Mouse (Mus musculus) lung, postnatal 4 days (tissue): ENCODE results near the gene Hand1.

Experiments
- DNase-seq, 2 experiments: peaks; one replicate each; pipeline ENCODE4 v3.0.0; 2021

The Hand1 gene

DNA sequence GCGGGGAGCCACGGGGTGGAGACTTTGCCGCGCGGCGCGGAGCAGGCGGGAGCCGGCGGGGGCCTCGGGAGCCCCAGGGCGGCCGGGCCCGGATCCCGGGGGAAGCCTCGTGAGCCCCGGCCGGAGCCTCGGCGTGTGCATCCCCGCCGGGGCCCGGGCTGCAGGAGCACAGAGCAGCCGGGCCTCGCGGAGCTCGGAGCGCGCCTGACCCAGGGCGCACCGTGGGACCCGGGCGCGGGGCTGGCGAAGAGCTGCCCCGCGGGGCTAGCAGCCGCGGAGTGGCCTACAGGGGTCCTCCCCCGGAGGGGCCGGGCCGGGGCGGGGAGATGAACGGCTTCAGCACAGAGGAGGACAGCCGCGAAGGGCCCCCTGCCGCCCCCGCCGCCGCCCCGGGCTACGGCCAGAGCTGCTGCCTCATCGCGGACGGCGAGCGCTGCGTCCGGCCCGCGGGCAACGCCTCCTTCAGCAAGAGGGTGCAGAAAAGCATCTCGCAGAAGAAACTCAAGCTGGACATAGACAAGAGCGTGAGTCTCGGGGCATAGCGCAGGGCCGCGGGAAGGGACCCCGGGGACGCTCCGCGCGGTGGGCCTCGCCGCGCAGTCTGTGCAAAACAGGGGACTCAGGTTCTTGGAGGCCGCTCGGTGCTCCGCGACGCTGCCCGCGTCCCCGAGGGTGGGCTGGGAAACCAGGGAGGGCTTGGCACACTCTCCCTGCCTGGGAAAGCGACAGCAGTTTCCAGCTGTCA, 30.7 kb downstream of the Hand1 start:
- DNase-seq, result peak; percentile 75 to 83

- peak; percentile 98 for DNase-seq
These were observed 31.4 kb downstream of the Hand1 start, which contains the start of gene Sap30l for GRCm38 (mm10) chr11:57800971-57801765. Gene Sap30l, plus strand, starts transcription at chr11:57801637.

- peak in 1 of 2 experiments; percentile 40 for DNase-seq
These were observed 32.2 kb downstream of the Hand1 start for GRCm38 (mm10) chr11:57800266-57800951.

DNA sequence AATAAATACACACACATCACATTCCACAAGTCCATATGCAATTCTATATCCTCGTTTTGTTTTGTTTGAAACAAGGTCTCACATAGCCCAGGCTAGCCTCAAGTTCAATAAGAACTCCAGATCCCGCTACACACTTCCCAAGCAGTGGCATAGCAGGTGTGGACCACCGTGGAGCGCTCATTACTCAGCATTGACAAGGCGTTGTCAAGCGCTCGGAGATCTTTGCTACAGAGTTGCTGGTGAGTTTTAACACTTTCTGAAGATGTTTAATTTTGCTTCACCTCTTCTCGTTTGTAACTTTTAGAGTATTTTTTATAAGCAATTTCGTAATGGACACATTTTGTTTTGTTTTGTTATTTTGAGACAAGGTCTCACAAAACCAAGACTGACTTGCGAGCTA, 33.2 kb downstream of the Hand1 start:
- DNase-seq, result no peak

GRCm38 (mm10) chr11:57797828-57798227, 34.8 kb downstream of the Hand1 start:
- DNase-seq, result no peak

DNA sequence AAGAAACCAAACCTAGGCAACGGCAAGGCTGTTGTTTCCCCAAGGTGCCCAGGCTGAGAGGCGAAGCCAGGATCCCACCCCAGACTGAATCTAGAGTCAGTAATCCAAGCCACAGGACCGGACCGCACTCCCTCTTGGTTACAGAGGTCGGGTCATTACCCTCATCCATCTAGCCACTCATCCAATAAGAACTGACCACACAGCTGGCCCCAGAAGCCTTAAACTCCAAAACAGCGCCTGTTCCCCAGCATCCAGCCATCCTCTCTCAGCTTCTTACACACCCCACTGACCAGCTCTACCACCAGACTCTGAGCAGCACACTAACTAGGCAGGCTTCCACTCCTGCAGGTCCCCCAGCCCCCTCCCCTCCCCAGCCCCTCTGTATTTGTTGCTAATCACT, 37.5 kb downstream of the Hand1 start:
- DNase-seq, result no peak

- no peak for DNase-seq
These were observed 41.6 kb downstream of the Hand1 start for GRCm38 (mm10) chr11:57790866-57791535.

- DNase-seq, result peak in 1 of 2 experiments; percentile 43
These were observed 44.7 kb downstream of the Hand1 start for GRCm38 (mm10) chr11:57787913-57788312.

GRCm38 (mm10) chr11:57786616-57787418, 45.8 kb downstream of the Hand1 start:
- peak in 1 of 2 experiments; percentile 42 for DNase-seq

DNA sequence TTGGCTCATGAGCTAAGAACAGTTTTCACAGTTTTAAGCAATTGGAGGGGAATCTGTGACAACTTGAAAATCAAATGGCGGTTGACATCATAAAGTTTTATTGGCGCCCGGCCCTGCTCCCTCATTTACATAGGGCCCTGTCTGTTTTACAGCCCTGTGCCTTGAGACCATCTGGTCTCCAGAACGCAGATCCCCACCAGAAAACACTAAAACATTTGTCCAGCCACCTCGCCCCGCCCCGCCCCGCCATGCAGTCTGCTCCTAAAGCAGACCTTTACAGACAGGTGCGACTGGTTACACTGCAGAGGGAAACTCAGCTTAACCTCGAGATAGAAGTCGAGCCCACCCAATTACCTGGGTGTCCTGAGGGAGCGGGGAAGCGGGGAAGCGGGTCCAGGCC, 52.8 kb downstream of the Hand1 start:
- no peak for DNase-seq
